Mouse (Mus musculus) heart, adult 10 weeks (tissue): ENCODE data around the gene Gm3336. TPM values are rescaled to one million over a fixed set of nuclear protein-coding genes. Genes with fewer than 3 reads are reported as not detected.

Experiments used
- polyA plus RNA-seq: library from polyadenylated mRNA; stranded (reverse); fragments of 350-450 nt; fragmentation: Illumina TruSeq; extraction: RNeasy Lipid Tissue Mini Kit (QIAGEN cat#74804); gene quantifications from one replicate; pipeline ENCODE4 v1.2.3, GENCODE M21; 2014; ENCODE audit warnings: low read depth, low replicate concordance

The Gm3336 gene
- polyA plus RNA-seq = not detected

GRCm38 (mm10) chr8:70718297-70718696 lies at the start of gene Gm3336:
Gene Gm3336, plus strand, starts transcription at chr8:70718543.

DNA sequence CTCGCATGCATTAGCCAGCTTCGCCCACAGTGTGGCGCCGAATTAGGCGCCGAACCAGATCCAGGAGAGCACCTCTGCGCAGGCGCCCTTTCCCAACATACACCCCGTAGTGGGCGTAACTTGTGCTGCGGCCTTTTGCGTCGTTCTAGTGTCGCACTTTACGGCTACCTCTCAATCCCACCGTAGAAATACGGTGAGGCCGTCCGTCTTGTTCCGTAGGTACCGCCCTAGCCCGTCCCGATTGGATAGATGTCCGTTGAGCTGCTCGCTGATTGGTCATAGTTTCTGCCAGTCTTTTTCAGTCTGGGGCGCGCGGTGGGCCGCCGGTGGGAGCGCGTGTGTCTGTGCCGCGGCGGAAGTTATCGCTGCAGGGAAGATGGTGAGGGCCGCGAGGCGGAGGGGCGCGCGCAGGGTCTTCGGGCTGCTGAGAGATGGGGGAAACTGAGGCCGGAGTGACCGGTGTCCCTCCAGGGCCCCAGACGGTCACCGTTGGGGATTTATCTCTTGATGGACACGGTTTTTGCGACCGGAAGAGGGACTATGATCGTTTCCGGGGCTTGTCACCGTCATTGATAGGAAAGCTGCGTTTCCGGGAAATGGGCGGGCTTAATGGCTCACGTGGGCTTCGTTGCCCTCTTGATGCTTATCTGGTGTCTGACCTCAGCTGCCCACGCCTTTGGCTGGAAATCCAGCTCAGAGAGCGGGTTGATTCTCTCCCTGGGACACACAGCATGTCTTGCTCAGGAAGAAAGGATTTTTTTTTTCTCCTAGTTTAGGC lies 45.1 kb upstream of the Gm3336 start, which contains the start of gene Lsm4:
Gene Lsm4 (plus strand): TSS at position 170 of the 778 bp plus-strand sequence.

GRCm38 (mm10) chr8:70698310-70699109 lies 19.8 kb upstream of the Gm3336 start, which contains the start of gene Jund:
Gene Jund, plus strand, starts transcription at chr8:70698949.

GRCm38 (mm10) chr8:70703287-70703686 lies 15.1 kb upstream of the Gm3336 start, which contains the start of gene Iqcn:
Gene Iqcn, plus strand, starts transcription at chr8:70703457.

DNA sequence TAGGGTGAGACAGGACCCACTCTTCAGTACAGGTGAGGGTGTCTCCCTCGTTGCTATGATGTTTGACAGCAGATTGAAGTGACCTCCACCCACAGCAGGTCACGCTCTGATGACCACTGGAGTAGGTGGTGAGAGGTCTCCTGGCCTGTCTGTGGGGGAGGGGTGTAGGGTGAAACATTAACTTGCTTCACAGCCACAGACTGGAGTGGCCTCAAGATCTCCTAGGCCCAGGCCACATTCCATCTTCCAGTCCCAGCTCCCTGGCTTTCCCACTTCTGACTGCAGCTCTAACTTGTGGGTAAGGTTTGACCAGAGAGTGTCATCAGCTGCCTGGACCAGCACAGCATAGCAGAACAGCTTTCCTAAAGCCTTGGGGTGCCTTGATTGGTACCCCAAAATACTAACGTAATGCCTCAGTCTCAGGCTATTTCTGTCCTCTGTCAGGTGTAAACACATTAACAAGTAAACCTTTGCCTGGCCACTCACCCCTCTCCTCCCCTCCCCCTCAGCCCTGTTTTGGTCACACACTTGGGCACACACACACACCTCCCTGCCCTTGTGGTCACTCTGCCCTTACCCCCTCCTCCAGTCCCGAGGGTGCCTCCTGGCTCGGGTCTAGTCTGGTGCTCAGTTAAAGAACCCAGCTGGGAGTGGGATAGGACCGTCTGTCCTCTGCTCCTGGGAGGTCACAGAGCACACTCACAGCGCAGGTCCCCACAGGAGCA lies 5.3 kb downstream of the Gm3336 start, which contains the start of gene Pde4c:
Gene Pde4c (plus strand): TSS at position 235 of the 725 bp plus-strand sequence.

GRCm38 (mm10) chr8:70754043-70754870 lies 35.9 kb downstream of the Gm3336 start, which contains the start of gene Rab3a:
Gene Rab3a, plus strand, starts transcription at chr8:70754679.

GRCm38 (mm10) chr8:70760775-70761406 lies 42.5 kb downstream of the Gm3336 start, which contains the start of gene Mpv17l2:
Gene Mpv17l2, minus strand, starts transcription at chr8:70760946.

Other genes starting within 250 kb of the Gm3336 start
- 9.1 TPM for gene Klhl26, start 241.6 kb upstream of the Gm3336 start, polyA plus RNA-seq
- gene Tmem59l, start 231.2 kb upstream of the Gm3336 start, polyA plus RNA-seq = not detected
- gene Crlf1, start 225.4 kb upstream of the Gm3336 start, polyA plus RNA-seq = 0.63 TPM
- gene Rex1bd, start 211.8 kb upstream of the Gm3336 start, polyA plus RNA-seq = 105 TPM
- 1,940 TPM for gene Uba52, start 207.7 kb upstream of the Gm3336 start, polyA plus RNA-seq
- 152 TPM for gene Fkbp8, start 190.8 kb upstream of the Gm3336 start, polyA plus RNA-seq
- 118 TPM for gene Kxd1, start 190.6 kb upstream of the Gm3336 start, polyA plus RNA-seq
- 11.8 TPM for gene Ell, start 179.1 kb upstream of the Gm3336 start, polyA plus RNA-seq
- gene Isyna1, start 124.2 kb upstream of the Gm3336 start, polyA plus RNA-seq = 33.1 TPM
- 42.1 TPM for gene Ssbp4, start 109.7 kb upstream of the Gm3336 start, polyA plus RNA-seq
- 2.3 TPM for gene Lrrc25, start 102.4 kb upstream of the Gm3336 start, polyA plus RNA-seq
- 2.1 TPM for gene Gdf15, start 86.1 kb upstream of the Gm3336 start, polyA plus RNA-seq
- gene Pgpep1, start 58.2 kb upstream of the Gm3336 start, polyA plus RNA-seq = 23.9 TPM
- gene Lsm4, start 45.3 kb upstream of the Gm3336 start, polyA plus RNA-seq = 90.3 TPM
- gene Jund, start 19.6 kb upstream of the Gm3336 start, polyA plus RNA-seq = 59.5 TPM
- gene Iqcn, start 15.1 kb upstream of the Gm3336 start, polyA plus RNA-seq = not detected
- 7.0 TPM for gene Pde4c, start 5.2 kb downstream of the Gm3336 start, polyA plus RNA-seq
- gene Rab3a, start 36.1 kb downstream of the Gm3336 start, polyA plus RNA-seq = 57.6 TPM
- 19.0 TPM for gene Mpv17l2, start 42.4 kb downstream of the Gm3336 start, polyA plus RNA-seq
- gene Pik3r2, start 58.2 kb downstream of the Gm3336 start, polyA plus RNA-seq = 24.1 TPM
- gene Mast3, start 86.5 kb downstream of the Gm3336 start, polyA plus RNA-seq = 6.4 TPM
- gene Il12rb1, start 89.9 kb downstream of the Gm3336 start, polyA plus RNA-seq = not detected
- 11.1 TPM for gene Arrdc2, start 121.2 kb downstream of the Gm3336 start, polyA plus RNA-seq
- gene Kcnn1, start 144.7 kb downstream of the Gm3336 start, polyA plus RNA-seq = 15.8 TPM
- gene Ccdc124, start 155.4 kb downstream of the Gm3336 start, polyA plus RNA-seq = 55.5 TPM
- gene Slc5a5, start 174.2 kb downstream of the Gm3336 start, polyA plus RNA-seq = not detected
- 1,294 TPM for gene Rpl18a, start 178.9 kb downstream of the Gm3336 start, polyA plus RNA-seq
- 9.2 TPM for gene Map1s, start 187.4 kb downstream of the Gm3336 start, polyA plus RNA-seq